Mouse (Mus musculus) forebrain, postnatal 0 days (tissue): ENCODE measurements around the gene Tctn1. TPM values are rescaled to one million over a fixed set of nuclear protein-coding genes. Genes with fewer than 3 reads are reported as not detected.

ENCODE experiments used
- ATAC-seq: fragments of 200-750 bp; cut with Nextera tagmentation; 2 replicates; pipeline ENCODE4 v1.8.0; 2017; ENCODE audit warnings: mild to moderate bottlenecking, moderate library complexity
- DNase-seq: peaks from one replicate; pipeline ENCODE4 v3.0.0-alpha.2; 2015
- H3K27ac ChIP-seq: fragments of 300-500 bp; sonication (generic); 2 replicates; pipeline ENCODE4 v1.5.1; 2014; ENCODE audit warnings: low read depth, mild to moderate bottlenecking, antibody characterized with exemption, low read length, moderate library complexity, mixed read lengths
- H3K27me3 ChIP-seq: fragments of 300-500 bp; sonication (generic); 2 replicates; pipeline ENCODE4 v1.6.1; 2014; ENCODE audit warnings: mild to moderate bottlenecking, low read length, mixed read lengths; ENCODE audit not compliant: insufficient read depth
- H3K36me3 ChIP-seq: fragments of 300-500 bp; sonication (generic); 2 replicates; pipeline ENCODE4 v1.6.1; 2014; ENCODE audit warnings: mild to moderate bottlenecking, moderate library complexity; ENCODE audit not compliant: insufficient read depth
- H3K4me1 ChIP-seq: fragments of 300-500 bp; sonication (generic); 2 replicates; pipeline ENCODE4 v1.6.1; 2014; ENCODE audit warnings: antibody characterized with exemption; ENCODE audit not compliant: insufficient read depth
- H3K4me2 ChIP-seq: fragments of 300-500 bp; sonication (generic); 2 replicates; pipeline ENCODE4 v1.6.1; 2014; ENCODE audit warnings: low read depth, mild to moderate bottlenecking, moderate library complexity
- H3K4me3 ChIP-seq: fragments of 300-500 bp; sonication (generic); 2 replicates; pipeline ENCODE4 v1.5.1; 2014; ENCODE audit warnings: low read depth, low read length, mixed read lengths
- H3K9ac ChIP-seq: fragments of 300-500 bp; sonication (generic); 2 replicates; pipeline ENCODE4 v1.6.1; 2014; ENCODE audit warnings: mild to moderate bottlenecking
- H3K9me3 ChIP-seq: fragments of 300-500 bp; sonication (generic); 2 replicates; pipeline ENCODE4 v1.6.1; 2016; ENCODE audit warnings: low read length
- CTCF ChIP-seq: sonication (generic); IDR thresholded peaks from 2 replicates; pipeline ENCODE4 v1.5.1; 2016; ENCODE audit warnings: antibody characterized with exemption, control low read depth, low read depth
- WGBS: fragments of 180-500 bp; shearing (Covaris S2); extraction: QIAGEN DNeasy Blood & Tissue Kit; methylation state at CpG from one replicate; pipeline ENCODE4 v1.1.7; 2014; 5-methylcytosine and 5-hydroxymethylcytosine counted together
- polyA plus RNA-seq: library from polyadenylated mRNA; unstranded; fragments of >200 nt; fragmentation: Nextera tagmentation; extraction: Ambion mirVana; gene quantifications from 2 replicates; pipeline ENCODE4 v1.2.1, GENCODE M21; 2015
- total RNA-seq: library from RNA; depleted of rRNA; stranded (reverse); fragments of >200 nt; gene quantifications from 2 replicates; pipeline ENCODE4 v1.2.3, GENCODE M21; 2014

Tctn1 gene
- total and polyA plus RNA-seq, 2 experiments from 2014 or later = 4.3 to 31.2 TPM

DNA sequence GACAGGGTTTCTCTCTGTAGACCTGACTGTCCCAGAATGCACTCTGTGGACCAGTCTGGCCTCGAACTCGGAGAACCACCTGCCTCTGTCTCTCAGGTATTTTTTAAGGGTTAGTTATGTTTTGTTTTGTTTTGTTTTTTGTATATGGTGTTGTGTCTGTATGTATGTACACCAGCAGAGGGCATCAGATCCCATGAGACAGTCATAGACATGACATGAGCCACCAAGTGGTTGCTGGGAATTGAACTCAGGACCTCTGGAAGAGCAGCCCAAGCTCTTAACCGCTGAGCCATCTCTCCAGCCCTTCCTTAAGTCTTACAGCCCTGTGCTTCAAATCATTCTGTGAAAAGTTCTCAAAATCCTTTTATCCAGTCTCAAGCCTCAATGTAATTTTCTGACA, 927 bp upstream of the Tctn1 start:
- H3K27me3 ChIP-seq = no peaks in the 10 kb centered on the region
- H3K9ac ChIP-seq = no peak overlapping the region
- no peak overlapping the region for H3K4me3 ChIP-seq
- peaks cover 6% of the 10 kb centered on the region; the same call in 1 of the 2 replicates for H3K36me3 ChIP-seq
- no peak for DNase-seq
- whole genome bisulfite sequencing = 77% methylated on average over 3 of the region's 3 CpGs
- no peak for ATAC-seq
- H3K9me3 ChIP-seq = no peaks in the 10 kb centered on the region
- no peaks in the 10 kb centered on the region for H3K4me1 ChIP-seq
- H3K4me2 ChIP-seq = no peak overlapping the region
- peak; percentile 37; the same call in 1 of the 2 replicates for TF ChIP-seq CTCF
- no peak overlapping the region for H3K27ac ChIP-seq

DNA sequence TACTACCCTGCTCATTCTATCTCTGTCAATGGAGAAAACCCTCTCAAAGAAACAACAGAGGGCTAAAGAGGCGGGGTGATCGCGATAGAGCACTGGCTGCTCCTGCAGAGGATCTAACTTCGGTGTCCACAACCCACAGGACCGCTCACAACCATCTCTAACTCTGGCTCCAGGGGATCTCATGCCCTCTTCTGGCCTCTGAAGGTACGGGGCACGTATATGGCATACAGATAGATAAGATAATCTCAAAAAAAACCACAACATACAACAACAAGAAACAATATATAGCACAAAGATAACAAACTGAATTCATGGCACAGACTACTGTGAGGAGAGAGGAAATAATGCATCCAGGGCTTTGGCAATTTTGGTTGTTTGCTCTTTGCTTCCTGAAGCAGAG, 2.2 kb downstream of the Tctn1 start:
- 58% methylated on average over 7 of the region's 7 CpGs for WGBS
- no peak overlapping the region for H3K4me2 ChIP-seq
- peaks cover 30% of the 10 kb centered on the region for H3K36me3 ChIP-seq
- H3K9ac ChIP-seq = no peak overlapping the region
- DNase-seq (no peak), ATAC-seq (no peak)
- no peaks in the 10 kb centered on the region for H3K27me3 ChIP-seq
- no peaks in the 10 kb centered on the region for H3K9me3 ChIP-seq
- H3K4me1 ChIP-seq = no peaks in the 10 kb centered on the region
- TF ChIP-seq CTCF = no peak; the same call in 1 of the 2 replicates
- H3K4me3 ChIP-seq = no peak overlapping the region
- H3K27ac ChIP-seq = no peak overlapping the region

DNA sequence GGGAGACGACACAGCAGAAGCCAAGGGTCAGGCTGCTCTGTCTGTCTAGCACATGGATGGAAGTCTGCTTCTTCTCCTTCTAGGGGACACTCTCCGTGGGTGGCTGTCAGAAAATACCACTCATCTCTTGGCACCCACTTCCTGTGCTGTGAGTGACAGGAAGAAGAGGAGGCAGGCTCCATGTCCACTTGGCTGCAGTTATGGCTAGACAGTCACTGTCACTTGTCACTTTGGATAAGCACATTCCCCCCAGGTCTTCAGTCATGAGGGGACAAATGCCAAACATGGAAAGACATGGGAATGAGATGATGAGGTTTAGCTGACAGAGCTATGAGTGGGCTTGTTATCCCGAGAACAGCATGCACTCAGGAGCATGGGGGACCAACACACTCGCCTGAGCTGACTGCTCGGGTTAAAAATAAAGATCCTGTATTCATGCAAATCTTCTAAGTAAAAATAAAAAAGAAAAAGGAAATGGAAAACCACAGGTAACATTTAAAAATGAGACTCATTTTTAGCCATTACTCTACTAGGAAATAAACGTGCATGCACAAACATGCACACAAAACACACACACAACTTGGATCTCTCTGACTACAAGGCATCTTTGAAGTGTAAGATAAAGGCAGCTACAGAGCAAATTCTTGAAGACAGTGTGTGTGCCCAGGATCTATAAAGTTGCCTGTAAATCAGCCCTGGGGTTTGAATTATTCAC, 6.1 kb downstream of the Tctn1 start:
- Histone ChIP-seq H3K4me1 (no peaks in the 10 kb centered on the region), H3K4me3 (no peak overlapping the region), H3K27ac (no peak overlapping the region), H3K27me3 (no peaks in the 10 kb centered on the region), H3K9me3 (no peaks in the 10 kb centered on the region), H3K36me3 (peaks cover 63% of the 10 kb centered on the region), H3K9ac (no peak overlapping the region), H3K4me2 (no peak overlapping the region)
- DNase-seq = no peak
- no peak for ATAC-seq
- no peak for TF ChIP-seq CTCF
- 81% methylated on average over 6 of the region's 6 CpGs for WGBS

DNA sequence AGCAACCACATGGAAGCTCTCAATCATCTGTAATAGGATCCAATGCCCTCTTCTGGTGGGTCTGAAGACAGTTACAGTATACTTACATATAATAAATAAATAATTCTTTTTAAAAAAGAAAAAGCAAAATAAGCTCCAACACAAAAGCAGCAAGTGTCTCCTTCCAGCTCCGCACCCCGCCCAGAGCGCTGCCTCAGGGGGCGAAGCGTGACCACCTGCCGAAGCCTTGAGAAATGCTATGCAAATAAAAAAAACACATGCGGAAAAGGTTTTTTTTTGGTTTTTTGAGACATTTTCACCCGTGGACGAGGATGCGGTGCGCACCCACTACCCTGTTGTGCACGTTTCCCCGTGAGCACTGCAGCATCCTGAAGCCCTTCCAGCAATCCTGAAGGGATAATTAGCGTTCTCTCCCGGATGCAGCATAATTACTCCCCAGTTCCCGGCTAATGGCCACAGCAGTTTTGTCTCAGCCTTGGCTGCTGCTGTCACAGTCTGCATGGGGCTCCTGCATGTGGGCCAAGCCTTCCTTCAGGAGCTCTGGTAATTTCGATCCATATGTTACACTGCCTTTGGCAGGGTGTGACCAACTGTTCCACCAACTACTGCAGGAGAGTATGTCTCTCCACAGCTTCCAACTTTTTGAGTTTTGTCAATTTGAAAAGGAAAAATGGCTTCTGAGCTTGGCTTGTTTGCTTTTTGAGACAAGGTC, 12.2 kb downstream of the Tctn1 start:
- no peak overlapping the region for H3K9ac ChIP-seq
- no peak for TF ChIP-seq CTCF
- peak; percentile 54 for ATAC-seq
- no peaks in the 10 kb centered on the region for H3K27me3 ChIP-seq
- no peak overlapping the region for H3K4me3 ChIP-seq
- 59% methylated on average over 17 of the region's 17 CpGs for WGBS
- no peaks in the 10 kb centered on the region for H3K4me1 ChIP-seq
- H3K36me3 ChIP-seq = peaks cover 57% of the 10 kb centered on the region
- no peak overlapping the region for H3K4me2 ChIP-seq
- 0 out of 2 replicates have a peak overlapping the region, but pooled peaks have one; percentile 10 for H3K27ac ChIP-seq
- H3K9me3 ChIP-seq = no peaks in the 10 kb centered on the region
- peak; percentile 51 for DNase-seq

DNA sequence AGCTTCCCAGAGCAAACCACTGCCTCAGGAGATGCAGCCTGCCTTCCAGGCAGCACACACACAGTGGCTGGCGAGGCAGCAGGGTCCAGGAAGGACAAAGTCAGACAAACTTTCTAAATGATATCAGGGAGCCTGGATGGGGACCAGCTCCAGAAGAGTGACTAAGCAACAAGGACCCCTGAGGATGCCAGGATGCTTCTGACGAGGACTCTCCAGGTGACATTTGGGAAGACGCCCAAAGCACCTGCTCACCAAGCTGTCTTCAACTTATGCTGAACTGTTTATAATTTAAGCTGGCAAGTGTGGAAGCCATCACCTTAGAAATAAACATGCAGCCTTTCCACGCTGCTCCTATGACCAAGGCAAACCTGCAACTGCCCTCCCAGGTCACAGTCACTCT, 15.0 kb downstream of the Tctn1 start:
- H3K27me3 ChIP-seq = no peaks in the 10 kb centered on the region
- WGBS = 78% methylated on average over 4 of the region's 4 CpGs

DNA sequence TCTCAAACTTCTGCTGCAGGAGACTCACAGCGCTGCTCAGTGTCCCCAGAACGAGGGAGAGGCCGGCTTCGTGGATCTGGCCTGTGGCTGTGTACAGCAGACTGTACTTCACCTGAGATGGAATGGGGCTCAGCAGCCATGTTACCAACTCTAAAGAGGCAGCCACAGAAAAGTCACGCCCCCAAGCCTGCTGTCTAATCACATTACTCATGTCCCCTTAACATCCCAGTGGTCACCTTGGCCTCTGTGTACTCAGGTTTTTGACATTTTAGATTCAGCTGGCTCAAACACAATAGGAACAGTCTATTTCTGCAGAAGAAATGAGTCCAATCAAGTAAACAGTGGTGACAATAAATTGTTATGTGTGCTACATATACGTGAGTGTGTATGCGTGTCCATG, 16.3 kb downstream of the Tctn1 start:
- no peak for TF ChIP-seq CTCF
- DNase-seq (no peak), ATAC-seq (no peak)
- Histone ChIP-seq H3K4me1 (peaks cover 17% of the 10 kb centered on the region), H3K9me3 (no peaks in the 10 kb centered on the region), H3K4me2 (no peak overlapping the region), H3K27me3 (no peaks in the 10 kb centered on the region), H3K4me3 (no peak overlapping the region), H3K9ac (no peak overlapping the region), H3K27ac (no peak overlapping the region), H3K36me3 (peaks cover 25% of the 10 kb centered on the region)
- WGBS = 93% methylated on average over 7 of the region's 7 CpGs

More for the DNA sequence above, 15.0 kb downstream of the Tctn1 start:
- TF ChIP-seq CTCF = no peak
- Histone ChIP-seq H3K4me1 (peaks cover 6% of the 10 kb centered on the region; the same call in 1 of the 2 replicates), H3K9me3 (no peaks in the 10 kb centered on the region), H3K9ac (no peak overlapping the region), H3K4me2 (no peak overlapping the region), H3K4me3 (no peak overlapping the region), H3K27ac (no peak overlapping the region), H3K36me3 (peaks cover 32% of the 10 kb centered on the region)
- ATAC-seq (no peak), DNase-seq (no peak)

DNA sequence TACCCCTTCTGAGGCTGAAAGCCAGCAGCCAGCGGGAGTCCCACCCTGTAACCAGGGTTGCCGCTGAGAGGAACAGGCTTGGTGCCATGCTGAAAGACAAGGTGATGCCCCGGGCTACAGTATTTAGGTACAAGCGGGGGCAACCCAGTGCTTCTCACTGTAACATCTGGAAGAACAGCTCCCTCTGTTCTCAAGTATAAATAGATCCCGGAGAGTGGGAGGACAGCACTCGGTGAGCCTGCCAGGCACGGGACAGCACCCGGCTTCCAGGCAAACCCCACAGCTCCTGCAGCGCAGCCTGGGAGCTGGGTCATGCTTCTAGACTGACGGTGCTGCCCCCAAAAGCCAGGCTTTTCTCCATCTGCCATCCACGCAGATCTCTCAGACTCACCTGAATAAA, 16.7 kb downstream of the Tctn1 start:
- Histone ChIP-seq H3K36me3 (peaks cover 25% of the 10 kb centered on the region), H3K27ac (no peak overlapping the region), H3K4me1 (peaks cover 17% of the 10 kb centered on the region), H3K27me3 (no peaks in the 10 kb centered on the region), H3K9ac (no peak overlapping the region), H3K4me2 (no peak overlapping the region), H3K4me3 (no peak overlapping the region), H3K9me3 (no peaks in the 10 kb centered on the region)
- DNase-seq (no peak), ATAC-seq (no peak)
- no peak for TF ChIP-seq CTCF
- 89% methylated on average over 11 of the region's 11 CpGs for WGBS
